Mouse (Mus musculus): ENCODE measurements around the gene Alpl. TPM values are rescaled to one million over a fixed set of nuclear protein-coding genes. Genes with fewer than 3 reads are reported as not detected.

Gene Alpl
- polyA plus RNA-seq, 1 experiment from 2014 or later: 9.8 TPM

- Histone ChIP-seq H3K4me3 (replicated peaks; ENCODE audit: low read length) (no peak overlapping the region), H3K4me2 (ENCODE audit: low read depth, low read length) (no peak overlapping the region), H3K9ac (ENCODE audit: low read length) (no peak overlapping the region), H3K9me3 (replicated peaks; ENCODE audit: control insufficient read depth, low read length) (no peaks in the 10 kb centered on the region), H3K27me3 (ENCODE audit: control insufficient read depth, insufficient read depth, low read length) (no peaks in the 10 kb centered on the region), H3K27ac (ENCODE audit: low read length) (no peak overlapping the region), H3K4me1 (ENCODE audit: control insufficient read depth, insufficient read depth, low read length) (no peaks in the 10 kb centered on the region), H3K36me3 (ENCODE audit: control insufficient read depth, insufficient read depth, low read length) (no peaks in the 10 kb centered on the region)
- no peak for ATAC-seq (ENCODE audit: insufficient read depth, low FRiP score)
- WGBS: 64% methylated on average over 13 of the region's 13 CpGs
Measured at GRCm38 (mm10) chr4:137744433-137744918, 51.7 kb downstream of the Alpl start.

- Histone ChIP-seq H3K4me1 (ENCODE audit: control insufficient read depth, insufficient read depth, low read length) (no peaks in the 10 kb centered on the region), H3K4me3 (replicated peaks; ENCODE audit: low read length) (no peak overlapping the region), H3K4me2 (ENCODE audit: low read depth, low read length) (no peak overlapping the region), H3K27me3 (ENCODE audit: control insufficient read depth, insufficient read depth, low read length) (no peaks in the 10 kb centered on the region), H3K9ac (ENCODE audit: low read length) (no peak overlapping the region), H3K36me3 (ENCODE audit: control insufficient read depth, insufficient read depth, low read length) (no peaks in the 10 kb centered on the region), H3K27ac (ENCODE audit: low read length) (no peak overlapping the region), H3K9me3 (replicated peaks; ENCODE audit: control insufficient read depth, low read length) (no peaks in the 10 kb centered on the region)
- ATAC-seq (ENCODE audit: insufficient read depth, low FRiP score): no peak
- whole genome bisulfite sequencing: 63% methylated on average over 7 of the region's 7 CpGs
Measured at GRCm38 (mm10) chr4:137743791-137744190, 52.4 kb downstream of the Alpl start.

- ATAC-seq (ENCODE audit: insufficient read depth, low FRiP score): no peak
- no peak overlapping the region for H3K27ac ChIP-seq (ENCODE audit: low read length)
- 81% methylated on average over 7 of the region's 7 CpGs for WGBS
- no peak overlapping the region for H3K4me3 ChIP-seq (replicated peaks; ENCODE audit: low read length)
- H3K27me3 ChIP-seq (ENCODE audit: control insufficient read depth, insufficient read depth, low read length): no peaks in the 10 kb centered on the region
- no peak overlapping the region for H3K4me2 ChIP-seq (ENCODE audit: low read depth, low read length)
- no peaks in the 10 kb centered on the region for H3K9me3 ChIP-seq (replicated peaks; ENCODE audit: control insufficient read depth, low read length)
- no peaks in the 10 kb centered on the region for H3K36me3 ChIP-seq (ENCODE audit: control insufficient read depth, insufficient read depth, low read length)
- peaks cover 6% of the 10 kb centered on the region for H3K4me1 ChIP-seq (ENCODE audit: control insufficient read depth, insufficient read depth, low read length)
- no peak overlapping the region for H3K9ac ChIP-seq (ENCODE audit: low read length)
Measured at GRCm38 (mm10) chr4:137740350-137740749, 55.8 kb downstream of the Alpl start.

- no peaks in the 10 kb centered on the region for H3K9me3 ChIP-seq (replicated peaks; ENCODE audit: control insufficient read depth, low read length)
- no peak overlapping the region for H3K27ac ChIP-seq (ENCODE audit: low read length)
- ATAC-seq (ENCODE audit: insufficient read depth, low FRiP score): peak; percentile 52; the same call in 1 of the 2 replicates
- WGBS: 48% methylated on average over 9 of the region's 9 CpGs
- H3K27me3 ChIP-seq (ENCODE audit: control insufficient read depth, insufficient read depth, low read length): no peaks in the 10 kb centered on the region
- no peaks in the 10 kb centered on the region for H3K36me3 ChIP-seq (ENCODE audit: control insufficient read depth, insufficient read depth, low read length)
- H3K4me3 ChIP-seq (replicated peaks; ENCODE audit: low read length): no peak overlapping the region
- no peak overlapping the region for H3K4me2 ChIP-seq (ENCODE audit: low read depth, low read length)
- H3K4me1 ChIP-seq (ENCODE audit: control insufficient read depth, insufficient read depth, low read length): peaks cover 6% of the 10 kb centered on the region
- no peak overlapping the region for H3K9ac ChIP-seq (ENCODE audit: low read length)
Measured at GRCm38 (mm10) chr4:137739151-137739923, 56.8 kb downstream of the Alpl start.

- Histone ChIP-seq H3K4me2 (ENCODE audit: low read depth, low read length) (no peak overlapping the region), H3K9ac (ENCODE audit: low read length) (no peak overlapping the region), H3K27ac (ENCODE audit: low read length) (no peak overlapping the region), H3K36me3 (ENCODE audit: control insufficient read depth, insufficient read depth, low read length) (no peaks in the 10 kb centered on the region), H3K9me3 (replicated peaks; ENCODE audit: control insufficient read depth, low read length) (no peaks in the 10 kb centered on the region), H3K4me1 (ENCODE audit: control insufficient read depth, insufficient read depth, low read length) (peaks cover 6% of the 10 kb centered on the region), H3K4me3 (replicated peaks; ENCODE audit: low read length) (no peak overlapping the region), H3K27me3 (ENCODE audit: control insufficient read depth, insufficient read depth, low read length) (no peaks in the 10 kb centered on the region)
- 60% methylated on average over 3 of the region's 3 CpGs for WGBS
- no peak for ATAC-seq (ENCODE audit: insufficient read depth, low FRiP score)
Measured at GRCm38 (mm10) chr4:137737760-137738159, 58.4 kb downstream of the Alpl start.

GRCm38 (mm10) chr4:137736220-137736701, 59.9 kb downstream of the Alpl start:
- no peak; the same call in 1 of the 2 replicates for ATAC-seq (ENCODE audit: insufficient read depth, low FRiP score)
- Histone ChIP-seq H3K27me3 (ENCODE audit: control insufficient read depth, insufficient read depth, low read length) (peaks cover 3% of the 10 kb centered on the region; the same call in 1 of the 2 replicates), H3K9ac (ENCODE audit: low read length) (no peak overlapping the region), H3K9me3 (replicated peaks; ENCODE audit: control insufficient read depth, low read length) (no peaks in the 10 kb centered on the region), H3K36me3 (ENCODE audit: control insufficient read depth, insufficient read depth, low read length) (no peaks in the 10 kb centered on the region), H3K4me1 (ENCODE audit: control insufficient read depth, insufficient read depth, low read length) (peaks cover 6% of the 10 kb centered on the region), H3K4me2 (ENCODE audit: low read depth, low read length) (no peak overlapping the region), H3K27ac (ENCODE audit: low read length) (no peak overlapping the region), H3K4me3 (replicated peaks; ENCODE audit: low read length) (no peak overlapping the region)
- 34% methylated on average over 11 of the region's 11 CpGs for WGBS

- no peak overlapping the region for H3K27ac ChIP-seq (ENCODE audit: low read length)
- no peaks in the 10 kb centered on the region for H3K9me3 ChIP-seq (replicated peaks; ENCODE audit: control insufficient read depth, low read length)
- WGBS: 67% methylated on average over 5 of the region's 5 CpGs
- H3K4me3 ChIP-seq (replicated peaks; ENCODE audit: low read length): no peak overlapping the region
- H3K36me3 ChIP-seq (ENCODE audit: control insufficient read depth, insufficient read depth, low read length): no peaks in the 10 kb centered on the region
- no peak for ATAC-seq (ENCODE audit: insufficient read depth, low FRiP score)
- H3K4me1 ChIP-seq (ENCODE audit: control insufficient read depth, insufficient read depth, low read length): peaks cover 11% of the 10 kb centered on the region
- H3K9ac ChIP-seq (ENCODE audit: low read length): no peak overlapping the region
- no peak overlapping the region for H3K4me2 ChIP-seq (ENCODE audit: low read depth, low read length)
- peaks cover 14% of the 10 kb centered on the region for H3K27me3 ChIP-seq (ENCODE audit: control insufficient read depth, insufficient read depth, low read length)
Measured at GRCm38 (mm10) chr4:137733459-137733858, 62.7 kb downstream of the Alpl start.

- Histone ChIP-seq H3K9ac (ENCODE audit: low read length) (no peak overlapping the region), H3K27ac (ENCODE audit: low read length) (no peak overlapping the region), H3K4me3 (replicated peaks; ENCODE audit: low read length) (no peak overlapping the region), H3K4me2 (ENCODE audit: low read depth, low read length) (no peak overlapping the region), H3K27me3 (ENCODE audit: control insufficient read depth, insufficient read depth, low read length) (peaks cover 19% of the 10 kb centered on the region), H3K4me1 (ENCODE audit: control insufficient read depth, insufficient read depth, low read length) (peaks cover 13% of the 10 kb centered on the region), H3K9me3 (replicated peaks; ENCODE audit: control insufficient read depth, low read length) (no peaks in the 10 kb centered on the region), H3K36me3 (ENCODE audit: control insufficient read depth, insufficient read depth, low read length) (no peaks in the 10 kb centered on the region)
- no peak for ATAC-seq (ENCODE audit: insufficient read depth, low FRiP score)
- 72% methylated on average over 3 of the region's 3 CpGs for WGBS
Measured at GRCm38 (mm10) chr4:137732962-137733361, 63.2 kb downstream of the Alpl start.

- H3K27ac ChIP-seq (ENCODE audit: low read length): no peak overlapping the region
- WGBS: 79% methylated on average over 3 of the region's 3 CpGs
- no peak overlapping the region for H3K9ac ChIP-seq (ENCODE audit: low read length)
- no peaks in the 10 kb centered on the region for H3K36me3 ChIP-seq (ENCODE audit: control insufficient read depth, insufficient read depth, low read length)
- H3K4me2 ChIP-seq (ENCODE audit: low read depth, low read length): no peak overlapping the region
- no peaks in the 10 kb centered on the region for H3K9me3 ChIP-seq (replicated peaks; ENCODE audit: control insufficient read depth, low read length)
- no peak overlapping the region for H3K4me3 ChIP-seq (replicated peaks; ENCODE audit: low read length)
- ATAC-seq (ENCODE audit: insufficient read depth, low FRiP score): no peak
- peaks cover 13% of the 10 kb centered on the region for H3K4me1 ChIP-seq (ENCODE audit: control insufficient read depth, insufficient read depth, low read length)
- peaks cover 21% of the 10 kb centered on the region for H3K27me3 ChIP-seq (ENCODE audit: control insufficient read depth, insufficient read depth, low read length)
Measured at GRCm38 (mm10) chr4:137732361-137732760, 63.8 kb downstream of the Alpl start.
